Mouse (Mus musculus): ENCODE data around the gene Trmo.

Trmo gene

DNA sequence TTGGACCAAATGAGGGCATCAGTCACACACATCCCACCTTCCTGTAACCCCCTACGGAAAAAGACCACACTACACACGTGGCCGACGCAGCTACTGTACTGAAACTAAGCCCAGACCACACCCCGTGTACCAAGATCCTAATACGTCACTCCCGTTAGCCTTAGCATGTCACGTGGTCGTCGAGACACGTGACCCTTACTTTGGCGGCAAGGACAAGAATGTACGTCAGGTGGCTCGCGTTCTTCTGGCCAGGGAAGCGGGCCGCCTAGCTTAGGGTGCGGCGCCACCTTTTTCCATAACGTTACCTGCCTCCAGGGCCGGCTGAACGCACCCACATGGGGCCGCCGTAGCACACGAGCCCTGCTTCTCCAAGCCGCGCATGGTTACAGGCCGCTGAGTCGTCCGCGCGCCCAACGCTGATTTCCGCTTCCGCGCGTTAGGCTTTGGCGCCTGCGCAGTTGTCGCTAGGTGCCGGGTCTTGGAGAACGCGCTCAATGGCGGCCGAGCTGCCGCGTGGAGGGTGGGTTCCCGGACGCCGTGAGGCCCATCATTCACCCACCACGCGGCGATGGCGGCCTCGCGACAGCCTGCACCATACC, at the start of gene Trmo:
Gene Trmo (minus strand): TSS at position 425 of the 599 bp plus-strand sequence.
- DNase-seq = peak; percentile 96 to 98

DNA sequence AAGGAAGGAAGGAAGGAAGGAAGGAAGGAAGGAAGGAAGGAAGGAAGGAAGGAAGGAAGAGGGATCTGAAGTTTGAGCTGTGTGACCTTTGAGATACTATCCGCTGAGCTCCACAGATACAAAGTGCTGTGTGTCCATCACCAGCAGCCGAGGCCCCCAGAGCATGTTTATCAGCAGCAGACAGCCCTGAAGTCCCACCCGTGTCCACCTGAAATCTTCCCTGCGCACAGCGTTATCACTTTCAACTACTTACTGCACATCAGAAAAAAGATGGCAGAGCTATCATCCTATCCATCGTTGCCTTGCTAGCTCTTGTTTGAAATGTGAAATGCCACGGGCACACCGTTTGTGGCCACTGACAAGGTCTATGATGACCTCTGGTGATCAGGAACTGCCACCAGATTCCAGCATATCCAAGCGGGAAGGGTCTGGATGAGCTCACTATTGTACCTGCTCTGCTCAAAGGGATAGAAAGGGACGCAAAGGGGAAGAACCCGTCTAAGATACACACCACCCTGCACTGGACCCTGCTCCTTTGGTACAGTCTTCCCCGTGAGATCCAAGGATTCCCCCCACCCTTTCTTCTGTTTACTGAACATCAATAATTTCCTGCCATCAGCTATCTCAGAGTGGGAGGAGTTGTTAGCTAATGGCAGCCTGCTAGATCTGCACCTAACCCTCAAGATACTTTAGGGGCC, 43.3 kb upstream of the Trmo start:
- no peak for DNase-seq

GRCm38 (mm10) chr4:46428903-46429499, 39.8 kb upstream of the Trmo start:
- no peak for DNase-seq

DNA sequence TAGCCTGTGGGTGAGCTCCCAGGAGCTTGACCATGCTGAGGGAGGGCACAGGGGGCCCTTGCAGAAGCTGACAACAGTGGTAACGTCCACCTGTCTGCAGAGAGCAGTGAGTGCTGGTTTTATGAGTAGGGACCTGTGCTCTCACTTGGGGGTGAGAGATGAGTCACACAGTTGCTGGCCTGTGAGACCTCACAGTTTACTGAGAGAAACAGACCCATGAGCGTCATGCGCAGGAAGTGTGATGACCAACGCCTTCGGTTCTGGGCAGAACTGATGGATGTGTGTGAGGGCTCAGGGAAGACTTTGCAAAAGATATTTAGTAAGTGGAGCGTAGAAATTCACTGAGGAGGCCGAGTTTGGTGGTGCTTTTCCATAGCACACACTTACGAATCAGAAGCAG, 33.4 kb upstream of the Trmo start:
- DNase-seq = no peak

GRCm38 (mm10) chr4:46418851-46419250, 29.6 kb upstream of the Trmo start:
- no peak for DNase-seq

GRCm38 (mm10) chr4:46417491-46417890, 28.3 kb upstream of the Trmo start:
- DNase-seq = peak; percentile 29 to 46

- no peak for DNase-seq
Measured at GRCm38 (mm10) chr4:46413406-46413805, 24.2 kb upstream of the Trmo start, which contains the start of gene Hemgn. TSS of gene Hemgn (minus strand) at chr4:46413506.

- no peak for DNase-seq
Measured at GRCm38 (mm10) chr4:46412113-46412512, 22.9 kb upstream of the Trmo start.

DNA sequence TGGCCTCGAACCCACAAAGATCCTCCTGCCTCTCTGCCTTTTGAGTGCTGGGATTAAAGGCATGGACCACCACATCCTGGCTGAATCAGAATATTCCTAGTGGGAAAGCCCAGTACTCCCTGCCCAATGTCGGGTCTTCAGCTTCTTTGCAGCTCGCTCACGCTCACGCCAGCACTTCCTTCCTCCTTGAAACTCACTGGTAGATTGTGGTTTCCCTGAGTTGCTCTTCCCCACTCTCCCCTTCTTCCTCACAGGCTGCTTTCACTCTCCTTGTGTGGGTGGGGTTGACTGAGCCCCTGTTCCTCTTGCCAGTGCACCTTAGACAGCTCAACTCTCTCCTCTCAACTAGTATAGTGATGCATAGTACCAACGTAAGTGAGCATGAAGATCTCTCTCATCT, 22.3 kb upstream of the Trmo start:
- DNase-seq = no peak

DNA sequence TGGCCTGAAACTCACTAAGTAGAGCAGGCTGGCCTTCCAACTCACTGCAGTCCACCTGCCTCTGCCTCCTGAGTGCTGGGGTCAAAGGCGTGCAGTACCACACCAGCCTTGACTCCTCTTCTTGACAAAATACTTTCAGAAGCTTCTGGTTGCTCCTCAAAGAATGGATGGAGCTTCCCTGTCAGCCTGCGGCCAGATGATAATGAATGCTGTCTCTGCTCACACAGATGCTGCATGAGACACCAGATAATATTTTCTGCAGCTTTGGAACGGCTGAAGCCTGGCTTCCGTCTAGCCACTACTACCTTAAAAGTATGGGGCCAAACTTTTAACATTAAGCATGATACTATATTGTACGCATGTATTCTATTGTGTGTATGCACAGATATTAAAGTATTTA, 21.4 kb upstream of the Trmo start:
- DNase-seq = no peak

- no peak for DNase-seq
Measured at GRCm38 (mm10) chr4:46406966-46407703, 17.9 kb upstream of the Trmo start.

DNA sequence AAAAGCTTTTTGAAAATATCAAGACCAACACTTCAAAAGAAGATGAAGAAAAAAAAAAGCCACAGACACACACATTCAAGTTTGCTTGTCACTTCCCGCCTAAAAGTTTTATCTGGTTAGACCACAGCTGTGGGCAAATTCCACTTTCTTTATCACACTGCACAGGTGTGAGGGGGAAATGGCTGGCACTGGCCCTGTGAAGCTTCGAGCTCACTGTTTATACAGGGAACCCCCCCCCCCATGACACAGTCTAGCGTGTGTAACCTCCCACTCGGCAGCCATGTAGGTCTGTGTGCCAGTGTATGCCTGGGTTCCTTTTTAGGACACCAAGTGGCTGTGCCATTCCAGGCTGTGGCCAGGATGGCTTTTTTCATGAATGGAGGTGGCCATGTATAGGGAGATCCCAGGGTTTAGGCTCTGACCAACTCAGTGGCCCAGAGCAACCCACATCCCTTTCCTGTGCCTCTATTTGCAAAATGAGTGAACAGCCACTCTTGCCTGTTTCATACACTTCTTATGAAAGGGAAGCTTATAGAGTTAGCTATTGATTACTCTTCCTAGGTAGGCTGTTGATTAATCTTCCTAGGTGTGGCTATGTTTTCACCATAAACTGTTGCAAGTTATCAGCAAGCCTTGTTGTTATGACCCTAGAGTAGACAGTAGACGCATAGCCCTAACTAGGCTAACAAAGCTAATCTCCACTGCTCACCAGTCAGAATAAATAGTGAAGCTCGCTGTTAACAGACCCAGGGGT, 15.0 kb upstream of the Trmo start:
- DNase-seq = no peak

GRCm38 (mm10) chr4:46398839-46399238, 9.6 kb upstream of the Trmo start:
- DNase-seq = no peak

- no peak for DNase-seq
Measured at GRCm38 (mm10) chr4:46395736-46396135, 6.5 kb upstream of the Trmo start.

GRCm38 (mm10) chr4:46394388-46394787, 5.2 kb upstream of the Trmo start:
- DNase-seq = no peak

GRCm38 (mm10) chr4:46390390-46390970, 1.2 kb upstream of the Trmo start:
- peak; percentile 85 to 89 for DNase-seq

DNA sequence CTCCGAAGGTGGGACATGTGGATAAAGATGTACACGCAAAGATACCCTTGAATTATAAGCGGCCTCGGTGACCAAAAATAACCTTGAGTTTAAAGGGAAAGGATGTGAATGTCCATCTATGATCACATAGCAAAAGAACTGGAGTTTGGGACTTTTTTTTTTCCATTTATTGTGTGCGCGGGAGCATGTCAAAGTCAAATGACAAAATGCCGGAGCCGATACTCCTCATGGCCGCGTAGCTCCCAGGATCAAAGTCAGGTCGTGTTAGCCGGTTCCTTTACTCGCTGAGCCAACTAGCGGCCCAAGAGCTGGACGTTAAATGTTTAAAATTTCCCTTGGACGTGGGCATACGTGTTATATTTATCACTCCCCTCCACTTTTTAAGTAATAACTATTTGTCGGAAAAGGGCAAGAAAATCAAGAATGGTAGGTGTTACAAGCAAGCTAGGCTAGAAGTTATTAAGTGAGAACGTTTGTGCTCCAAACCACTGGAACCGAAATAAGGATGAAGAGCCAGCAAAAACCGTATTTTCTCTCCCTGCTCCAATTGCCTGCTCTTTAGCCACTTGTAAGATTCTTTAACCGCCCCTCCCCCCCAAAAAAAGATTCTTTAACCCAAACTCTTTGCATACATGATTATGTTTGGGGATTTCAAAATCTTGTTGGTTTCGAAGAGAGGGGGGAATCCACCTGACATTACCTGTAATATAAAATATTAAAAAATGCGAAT, 540 bp upstream of the Trmo start:
- DNase-seq = peak; percentile 50 to 64

DNA sequence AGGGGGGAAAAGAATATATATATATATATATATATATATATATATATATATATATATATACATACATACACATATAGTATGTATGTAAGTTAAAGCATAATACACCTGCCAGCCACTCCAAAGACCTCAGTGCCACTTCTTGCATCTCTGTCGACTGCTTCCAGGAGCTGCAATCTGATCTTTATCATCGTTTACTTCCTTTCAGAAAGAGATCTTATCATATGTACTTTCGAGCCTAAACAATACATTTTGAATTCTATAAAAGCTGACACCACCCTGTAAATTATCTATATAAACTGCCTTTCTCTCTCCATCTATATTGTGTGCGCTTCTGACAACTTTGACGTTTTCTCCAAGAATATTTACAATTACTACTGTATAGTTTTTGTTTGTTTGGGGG, 681 bp downstream of the Trmo start:
- no peak for DNase-seq

DNA sequence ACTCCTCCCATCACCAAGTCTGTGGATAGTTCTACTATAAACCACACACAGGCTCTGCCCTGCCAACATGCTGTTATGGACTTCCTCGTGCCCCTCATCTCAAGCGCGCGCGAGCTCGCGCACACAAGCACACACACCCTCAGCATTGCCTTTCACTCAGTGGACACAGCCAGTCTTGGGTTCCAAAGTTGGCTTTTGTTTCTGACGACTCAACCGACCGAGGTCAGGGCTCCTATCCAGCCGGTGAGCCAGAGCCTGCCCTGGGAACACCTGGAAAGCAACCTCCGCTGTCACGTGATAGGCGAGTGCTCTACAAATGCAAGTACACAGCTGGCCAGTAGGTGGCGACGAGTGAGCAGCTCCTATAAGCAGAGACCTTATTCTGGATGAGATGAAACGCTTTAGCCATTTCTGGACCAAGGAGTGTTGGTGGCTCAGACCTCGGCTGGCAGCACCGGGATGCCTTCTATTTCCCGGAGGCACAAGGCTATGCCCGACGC, 14.3 kb downstream of the Trmo start:
- DNase-seq = peak; percentile 89 to 93

- DNase-seq = peak; percentile 27 to 58
Measured at GRCm38 (mm10) chr4:46374455-46374854, 14.8 kb downstream of the Trmo start.

GRCm38 (mm10) chr4:46371030-46371429, 18.2 kb downstream of the Trmo start:
- DNase-seq = peak; percentile 81 to 88
